Mouse (Mus musculus) G1E (cell line): ENCODE data around the gene Pla1a. TPM values are rescaled to one million over a fixed set of nuclear protein-coding genes. Genes with fewer than 3 reads are reported as not detected.

ENCODE experiments used
- ATAC-seq: 2 replicates; pipeline ENCODE4 v1.8.0; 2016; ENCODE audit warnings: mild to moderate bottlenecking; ENCODE audit not compliant: insufficient number of reproducible peaks, poor library complexity, low FRiP score, severe bottlenecking; ENCODE audit errors: extremely low read depth
- DNase-seq: peaks from one replicate; pipeline ENCODE4 v3.0.0; 2012; ENCODE audit warnings: low spot score
- H3K27me3 ChIP-seq: 2 replicates; pipeline ENCODE4 v1.6.1; 2012; ENCODE audit warnings: mild to moderate bottlenecking, low read length, inconsistent platforms; ENCODE audit not compliant: insufficient read depth
- H3K36me3 ChIP-seq: replicated peaks from 2 replicates; pipeline ENCODE3; 2012; ENCODE audit warnings: mild to moderate bottlenecking, inconsistent platforms
- H3K4me1 ChIP-seq: 2 replicates; pipeline ENCODE4 v1.6.1; 2012; ENCODE audit warnings: low read depth, low read length, inconsistent platforms, mixed read lengths; ENCODE audit not compliant: insufficient read depth
- H3K4me3 ChIP-seq: 2 replicates; pipeline ENCODE4 v1.5.1; 2012; ENCODE audit warnings: low read depth, mild to moderate bottlenecking, inconsistent platforms, low read length, moderate library complexity, mixed read lengths
- H3K9me3 ChIP-seq: replicated peaks from 2 replicates; pipeline ENCODE4 v1.6.1; 2012; ENCODE audit warnings: inconsistent platforms
- CTCF ChIP-seq: IDR thresholded peaks from 2 replicates; pipeline ENCODE4 v1.5.1; 2012; ENCODE audit warnings: low read depth, low read length, inconsistent platforms, mixed read lengths
- GATA1 ChIP-seq: IDR thresholded peaks from 2 replicates; pipeline ENCODE4 v1.6.1; 2012; ENCODE audit warnings: borderline replicate concordance, low read length, inconsistent platforms, mixed read lengths
- GATA2 ChIP-seq: IDR thresholded peaks from 2 replicates; pipeline ENCODE4 v1.6.1; 2012; ENCODE audit warnings: low read depth, low read length, inconsistent platforms, borderline replicate concordance
- POLR2AphosphoS5 ChIP-seq: IDR thresholded peaks from 2 replicates; pipeline ENCODE4 v1.6.1; 2012; ENCODE audit warnings: low read depth, low read length, inconsistent platforms; ENCODE audit not compliant: insufficient replicate concordance
- TAL1 ChIP-seq: conservative IDR thresholded peaks from 2 replicates; pipeline ENCODE4 v1.6.1; 2012; ENCODE audit warnings: low read depth, low read length, inconsistent platforms, mixed read lengths
- polyA plus RNA-seq: library from polyadenylated mRNA; stranded (reverse); fragments of >175 nt; gene quantifications from 2 replicates; pipeline ENCODE4 v1.2.3, GENCODE M21; 2012
- total RNA-seq, 2 experiments: library from RNA; stranded (forward) in 1 of 2; stranded (reverse) in 1 of 2; fragments of 200-1000 nt in 1 of 2; fragments of >200 nt in 1 of 2; fragmentation: Nextera tagmentation in 1 of 2; gene quantifications; 2 replicates each; pipeline ENCODE4 v1.2.3; 2014 to 2017

Pla1a gene
- total and polyA plus RNA-seq, 3 experiments: 0.16 to 1.7 TPM; not detected in 1

DNA sequence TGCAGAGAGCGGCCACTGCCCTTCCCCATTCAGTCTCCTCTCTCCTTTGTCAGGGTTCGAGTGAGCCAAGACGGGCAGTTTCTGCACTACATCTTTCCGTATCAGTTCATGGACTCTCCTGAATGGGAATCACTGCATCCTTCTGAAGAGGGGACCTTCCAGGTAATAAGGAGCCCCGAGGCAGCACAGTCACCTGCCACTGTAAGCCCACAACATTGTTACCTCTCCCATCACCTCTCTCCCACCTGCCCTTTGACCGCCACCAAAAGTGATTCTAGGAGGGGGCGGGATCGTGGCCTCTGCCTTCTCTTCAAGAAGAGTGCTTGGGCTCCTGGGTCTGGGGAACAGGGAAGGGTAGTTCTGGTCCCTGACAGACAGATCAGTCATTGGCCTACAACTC lies 63.5 kb downstream of the Pla1a start:
- ATAC-seq (no peak), DNase-seq (no peak)
- no peaks in the 10 kb centered on the region for H3K9me3 ChIP-seq
- TF ChIP-seq CTCF: no peak
- TF ChIP-seq POLR2AphosphoS5: no peak
- TF ChIP-seq GATA2: no peak
- TF ChIP-seq GATA1: no peak
- no peak for TF ChIP-seq TAL1
- peaks cover 7% of the 10 kb centered on the region for H3K36me3 ChIP-seq
- peaks cover 77% of the 10 kb centered on the region for H3K4me1 ChIP-seq
- no peak overlapping the region for H3K4me3 ChIP-seq
- no peaks in the 10 kb centered on the region for H3K27me3 ChIP-seq

GRCm38 (mm10) chr16:38369000-38369399 lies 63.9 kb downstream of the Pla1a start:
- Histone ChIP-seq H3K27me3 (no peaks in the 10 kb centered on the region), H3K4me3 (no peak overlapping the region), H3K36me3 (peaks cover 3% of the 10 kb centered on the region), H3K4me1 (peaks cover 77% of the 10 kb centered on the region), H3K9me3 (no peaks in the 10 kb centered on the region)
- no peak for TF ChIP-seq TAL1
- TF ChIP-seq CTCF: no peak
- TF ChIP-seq POLR2AphosphoS5: no peak
- TF ChIP-seq GATA1: no peak
- TF ChIP-seq GATA2: no peak
- ATAC-seq (no peak), DNase-seq (no peak)

DNA sequence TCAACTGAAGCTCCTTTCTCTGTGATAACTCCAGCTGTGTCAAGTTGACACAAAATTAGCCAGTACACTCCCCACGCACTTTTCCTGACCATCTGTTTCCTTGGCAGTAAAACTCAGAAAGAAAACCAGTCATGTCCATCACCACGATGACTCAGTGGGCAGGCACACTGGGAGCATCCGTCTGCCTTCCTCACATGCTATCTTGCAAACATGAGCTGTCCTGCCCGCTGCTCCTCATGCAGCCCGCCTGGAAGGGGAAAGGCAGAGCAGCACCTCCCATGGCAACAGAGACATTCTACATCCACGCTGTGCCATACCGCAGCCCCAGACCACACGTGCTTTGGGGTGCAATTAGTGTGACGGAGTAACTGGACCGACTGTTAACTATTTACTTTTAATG lies 64.6 kb downstream of the Pla1a start:
- no peak for ATAC-seq
- no peaks in the 10 kb centered on the region for H3K27me3 ChIP-seq
- TF ChIP-seq POLR2AphosphoS5: no peak
- TF ChIP-seq TAL1: no peak
- no peak for TF ChIP-seq GATA2
- no peak for TF ChIP-seq CTCF
- H3K4me1 ChIP-seq: peaks cover 76% of the 10 kb centered on the region
- H3K9me3 ChIP-seq: no peaks in the 10 kb centered on the region
- DNase-seq: no peak
- peak overlapping the region; percentile 13; the same call in 1 of the 2 replicates for H3K4me3 ChIP-seq
- H3K36me3 ChIP-seq: no peaks in the 10 kb centered on the region

GRCm38 (mm10) chr16:38366231-38366630 lies 66.7 kb downstream of the Pla1a start:
- H3K4me3 ChIP-seq: no peak overlapping the region
- TF ChIP-seq CTCF (no peak), GATA1 (no peak), POLR2AphosphoS5 (no peak), GATA2 (no peak), TAL1 (no peak)
- H3K36me3 ChIP-seq: peaks cover 7% of the 10 kb centered on the region
- ATAC-seq (no peak), DNase-seq (no peak)
- peaks cover 71% of the 10 kb centered on the region for H3K4me1 ChIP-seq
- peaks cover 2% of the 10 kb centered on the region; the same call in 1 of the 2 replicates for H3K27me3 ChIP-seq
- no peaks in the 10 kb centered on the region for H3K9me3 ChIP-seq

DNA sequence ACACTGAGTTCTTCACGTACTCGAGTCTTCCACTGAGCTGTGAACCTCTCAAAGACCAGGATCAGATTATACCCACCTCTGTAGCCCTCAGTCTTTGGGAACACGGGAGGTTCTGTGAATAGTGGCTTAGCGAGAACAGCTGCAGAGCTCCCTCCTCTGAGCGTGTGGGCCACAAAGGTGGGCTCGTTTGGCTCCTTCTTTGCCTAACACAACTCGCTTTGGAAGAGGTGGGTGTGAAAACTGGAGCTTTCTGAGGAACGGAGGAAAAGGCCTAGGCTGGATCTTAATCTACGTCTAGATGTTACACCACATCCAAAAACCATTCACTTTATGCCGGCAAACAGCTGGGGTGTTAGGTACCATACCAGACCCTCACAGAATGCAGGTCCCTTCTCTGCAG lies 67.6 kb downstream of the Pla1a start:
- Histone ChIP-seq H3K4me1 (peaks cover 65% of the 10 kb centered on the region), H3K9me3 (no peaks in the 10 kb centered on the region), H3K27me3 (peaks cover 2% of the 10 kb centered on the region; the same call in 1 of the 2 replicates), H3K36me3 (peaks cover 7% of the 10 kb centered on the region), H3K4me3 (no peak overlapping the region)
- no peak for TF ChIP-seq POLR2AphosphoS5
- TF ChIP-seq GATA1: no peak
- TF ChIP-seq GATA2: no peak
- no peak for TF ChIP-seq CTCF
- no peak for TF ChIP-seq TAL1
- no peak for DNase-seq
- ATAC-seq: no peak

DNA sequence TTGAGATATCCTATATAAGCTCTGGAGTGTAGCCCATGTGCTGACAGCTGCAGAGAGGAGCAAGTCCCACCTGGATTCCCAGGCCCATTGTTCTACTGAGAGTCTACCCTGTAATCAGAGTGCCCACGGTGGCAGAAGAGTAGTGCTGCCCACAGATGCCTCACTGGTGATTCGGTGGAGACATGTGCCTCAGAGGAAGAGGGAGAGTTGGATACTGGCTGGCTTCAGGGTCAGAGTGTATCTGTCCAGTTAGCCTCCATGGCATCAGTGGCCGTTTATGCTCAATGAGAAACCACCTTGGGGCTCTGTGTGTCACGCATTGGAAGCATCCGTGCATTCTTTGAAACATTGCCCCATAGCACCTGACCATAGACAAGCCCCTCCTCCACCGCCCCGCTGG lies 69.3 kb downstream of the Pla1a start:
- TF ChIP-seq CTCF: no peak
- TF ChIP-seq GATA1: no peak
- no peak for TF ChIP-seq POLR2AphosphoS5
- TF ChIP-seq GATA2: no peak
- no peak for TF ChIP-seq TAL1
- H3K4me1 ChIP-seq: peaks cover 57% of the 10 kb centered on the region
- H3K36me3 ChIP-seq: peaks cover 10% of the 10 kb centered on the region
- H3K27me3 ChIP-seq: peaks cover 2% of the 10 kb centered on the region; the same call in 1 of the 2 replicates
- no peak overlapping the region for H3K4me3 ChIP-seq
- H3K9me3 ChIP-seq: no peaks in the 10 kb centered on the region
- ATAC-seq: no peak
- no peak for DNase-seq

DNA sequence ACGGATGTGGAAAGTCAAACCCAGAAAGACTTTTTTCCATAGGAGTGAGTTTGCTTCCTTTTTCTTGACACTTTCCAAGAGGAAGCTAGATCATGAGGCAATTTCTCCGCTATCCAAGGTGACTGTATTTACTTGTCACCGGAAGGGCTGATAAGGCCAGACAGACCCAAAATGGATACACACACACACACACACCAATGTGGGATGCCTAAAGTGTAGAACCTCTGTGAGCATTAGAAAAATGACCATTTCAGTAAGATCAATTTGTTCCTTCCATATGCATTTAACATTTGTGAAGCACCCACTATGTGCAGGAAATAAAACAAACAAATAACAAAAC lies 69.7 kb downstream of the Pla1a start:
- ATAC-seq (no peak), DNase-seq (no peak)
- no peaks in the 10 kb centered on the region for H3K9me3 ChIP-seq
- peaks cover 14% of the 10 kb centered on the region for H3K36me3 ChIP-seq
- H3K27me3 ChIP-seq: peaks cover 2% of the 10 kb centered on the region; the same call in 1 of the 2 replicates
- H3K4me3 ChIP-seq: no peak overlapping the region
- TF ChIP-seq GATA1: no peak
- TF ChIP-seq GATA2: no peak
- no peak for TF ChIP-seq TAL1
- TF ChIP-seq POLR2AphosphoS5: no peak
- TF ChIP-seq CTCF: no peak
- H3K4me1 ChIP-seq: peaks cover 57% of the 10 kb centered on the region
